Mouse (Mus musculus) heart, adult 2 months (tissue): ENCODE results near the gene Bbs10.

Experiments
- CTCF ChIP-seq: fragments of 200-600 bp; IDR thresholded peaks from 2 replicates; pipeline ENCODE4 v1.8.1; 2022; ENCODE audit warnings: antibody characterized with exemption, mild to moderate bottlenecking, moderate library complexity
- EP300 ChIP-seq: fragments of 200-500 bp; IDR thresholded peaks from 2 replicates; pipeline ENCODE4 v1.6.1; 2011; ENCODE audit warnings: low read depth, low read length, control low read depth; ENCODE audit not compliant: insufficient read depth
- POLR2A ChIP-seq: fragments of 200-500 bp; IDR thresholded peaks from 2 replicates; pipeline ENCODE4 v1.6.1; 2011; ENCODE audit warnings: mild to moderate bottlenecking, low read depth, low read length, control low read depth; ENCODE audit not compliant: insufficient read depth

DNA sequence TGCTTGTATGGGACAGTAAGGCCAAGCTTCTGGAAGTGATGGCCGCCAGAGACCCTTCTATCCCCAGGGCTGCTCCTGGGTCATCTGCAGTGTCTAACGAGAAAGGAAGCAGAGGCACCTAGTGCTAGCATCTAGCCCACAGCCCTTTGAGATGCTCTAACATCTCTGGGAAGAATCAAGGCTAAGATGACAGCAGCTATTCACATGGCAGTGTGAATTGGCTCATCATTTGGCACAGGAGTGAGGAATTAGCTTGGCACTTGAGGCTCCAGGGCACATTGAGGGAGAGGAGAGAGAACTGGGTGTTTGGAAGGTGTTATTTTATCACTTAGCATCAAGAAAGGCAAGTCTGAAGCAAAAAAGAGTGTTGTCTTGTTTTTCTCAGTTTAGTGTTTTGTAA is 49.8 kb downstream of the Bbs10 start:
- no peak for TF ChIP-seq CTCF
- no peak for TF ChIP-seq POLR2A
- TF ChIP-seq EP300 = no peak
